Mouse (Mus musculus) neural tube, embryonic 10.5 days (tissue): ENCODE measurements at regions not wholly inside any gene's neighbourhood (a gene's known extent, or its start where the extent isn't known, plus 50 kb on each side); places are given as distances from the start of the nearest gene placed in this dataset.

ENCODE experiments used
- DNase-seq: peaks from one replicate; pipeline ENCODE4 v3.0.0-alpha.2; 2017; ENCODE audit warnings: low spot score; ENCODE audit errors: extremely low spot score

DNA sequence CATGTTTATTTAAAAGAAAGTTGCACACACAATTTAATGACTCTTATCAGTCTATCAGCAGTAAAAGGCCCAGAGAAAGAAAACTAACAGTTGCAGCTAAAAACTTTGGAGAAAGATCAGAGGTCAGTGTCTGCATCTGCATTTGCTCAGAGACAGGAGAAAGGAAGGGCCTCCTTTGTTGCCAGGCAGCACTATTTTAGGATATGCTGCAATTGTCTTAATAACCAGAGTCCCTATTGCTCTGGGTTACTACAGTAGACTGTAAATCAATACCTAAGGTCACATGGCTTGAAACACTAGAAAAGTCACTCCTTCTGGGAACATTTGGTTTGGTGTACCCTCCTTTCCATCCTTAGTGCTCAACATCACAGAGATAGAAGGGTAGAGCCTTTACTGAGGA is 175.7 kb downstream of the Hdgfl1 start:
- no peak for DNase-seq

DNA sequence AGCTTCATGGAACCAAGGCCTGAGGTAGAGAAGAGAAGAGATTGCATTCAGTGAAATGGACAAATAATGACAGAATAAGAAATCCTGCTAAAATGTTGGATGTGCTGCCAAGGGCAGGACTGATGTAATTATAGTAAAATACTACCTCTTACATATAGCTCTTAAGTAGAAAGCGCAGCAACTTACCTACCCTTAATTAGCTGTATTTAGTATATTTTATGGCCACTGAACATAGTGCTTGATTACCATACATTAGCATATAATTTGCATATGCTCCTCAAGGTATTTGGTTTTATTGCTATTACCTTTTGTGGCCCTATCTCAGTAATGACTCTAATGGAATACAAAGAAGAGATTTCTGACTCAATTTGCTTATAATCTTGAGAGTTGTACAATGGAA is 176.2 kb downstream of the Hdgfl1 start:
- DNase-seq = no peak

DNA sequence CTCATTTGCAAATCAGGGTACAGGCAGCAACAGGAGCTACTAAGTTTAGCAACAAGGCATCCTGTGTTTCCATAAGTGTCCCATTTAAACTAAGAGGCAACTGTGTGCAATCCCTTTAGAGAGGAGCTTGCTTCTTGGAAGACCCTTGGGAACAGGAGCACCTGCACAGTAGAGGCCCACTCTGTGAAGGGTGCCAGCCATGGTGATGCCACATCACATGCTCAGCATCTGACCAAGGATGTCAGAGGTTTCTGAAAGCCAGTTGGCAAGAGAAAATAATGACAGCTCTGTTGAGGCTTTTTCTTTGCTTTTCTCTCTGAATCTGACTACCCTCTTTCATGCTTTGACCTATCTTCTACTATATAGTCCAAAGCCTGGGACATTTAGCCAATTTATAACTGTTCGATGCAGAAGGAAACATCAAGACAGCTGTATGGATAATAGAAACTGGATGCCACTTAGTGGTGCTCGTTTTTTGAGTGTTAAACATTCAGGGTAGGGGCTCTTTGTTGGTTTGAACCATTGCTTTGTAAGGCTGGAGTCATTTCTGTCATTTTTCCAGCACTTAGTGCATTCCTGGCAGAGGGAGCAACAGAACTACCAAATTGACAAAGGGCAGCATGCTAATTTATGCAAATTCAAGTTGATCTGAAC is 193.9 kb downstream of the Hdgfl1 start:
- DNase-seq = no peak

DNA sequence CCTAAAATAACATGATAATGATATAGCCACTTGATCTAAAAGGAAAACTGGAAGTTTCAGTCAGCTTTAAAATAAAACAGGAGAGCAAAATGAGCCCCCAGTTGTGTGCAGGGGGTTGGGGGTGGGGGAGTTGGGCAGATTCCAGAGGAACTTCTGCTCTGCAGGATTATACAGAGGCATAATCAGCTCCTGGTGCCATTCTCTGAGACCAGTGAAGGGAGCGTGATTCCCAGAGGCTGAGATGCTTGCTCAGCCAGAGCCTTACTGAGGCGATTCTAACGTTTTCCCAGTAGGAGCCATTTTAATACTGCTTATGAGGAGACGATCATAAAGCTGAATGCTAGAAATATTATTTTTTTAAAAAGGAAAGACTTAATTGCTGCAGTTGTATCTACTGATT is 200.5 kb downstream of the Hdgfl1 start:
- no peak for DNase-seq

DNA sequence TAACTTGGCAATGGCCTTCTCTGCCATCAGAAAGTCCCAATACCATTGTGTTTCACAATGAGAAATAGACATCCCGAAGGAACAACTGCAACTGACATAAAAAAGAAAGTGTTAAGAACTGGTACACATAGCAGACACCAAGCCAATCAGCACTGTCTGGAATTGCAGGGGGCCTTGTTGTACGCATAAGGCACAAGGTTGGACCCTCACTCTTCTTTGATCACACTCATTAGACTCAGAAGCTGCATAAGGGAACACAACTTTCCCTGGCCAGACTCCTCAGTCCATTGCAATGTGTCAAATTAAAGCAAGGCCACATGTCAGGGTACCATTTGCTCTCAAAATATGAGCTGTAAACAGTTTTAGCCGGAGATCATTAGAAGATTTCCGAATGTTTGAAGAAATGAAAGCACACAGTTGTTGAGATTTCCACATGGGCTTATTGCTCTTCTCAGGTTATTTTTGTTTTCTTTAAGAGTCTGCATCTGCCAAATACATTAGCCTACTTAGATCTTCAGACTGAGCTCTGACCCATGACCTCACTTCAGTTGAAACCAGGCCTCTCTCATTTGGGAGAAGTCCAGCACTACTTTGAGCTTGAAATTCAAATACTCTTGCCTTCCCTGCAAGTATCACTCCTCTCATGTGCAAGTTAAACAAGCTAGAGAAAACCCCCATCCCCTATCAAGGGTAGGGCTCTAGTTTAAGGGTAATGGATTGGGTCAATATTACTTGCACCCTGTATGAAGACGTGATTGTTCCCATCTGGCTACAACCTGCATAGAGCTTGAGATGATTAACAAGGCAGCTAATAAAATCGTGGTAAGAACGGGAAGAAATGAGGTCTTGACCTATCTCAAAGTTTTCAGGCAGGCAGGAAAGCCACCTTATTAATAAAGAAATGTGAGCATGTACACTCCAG is 204.8 kb downstream of the Hdgfl1 start:
- DNase-seq = no peak

DNA sequence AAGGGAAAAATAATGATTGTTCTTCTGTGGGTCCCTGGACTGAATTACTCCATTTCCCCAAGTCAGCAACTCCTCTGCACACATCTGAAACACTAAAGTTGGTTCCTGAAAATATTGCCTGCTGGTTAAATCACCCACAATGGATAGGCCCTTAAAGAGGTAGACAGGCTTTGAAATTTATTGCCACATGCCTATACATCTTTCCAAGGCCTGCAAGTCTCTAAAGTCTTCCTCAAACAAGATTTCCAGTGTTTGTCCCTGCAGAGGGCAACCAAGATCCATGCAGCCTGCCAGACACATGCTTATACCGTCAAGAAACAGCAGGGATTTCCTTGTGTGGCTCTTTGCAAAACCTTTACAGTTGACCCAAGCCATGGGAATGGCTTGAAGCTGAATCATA is 211.6 kb downstream of the Hdgfl1 start:
- peak; percentile 62 for DNase-seq

DNA sequence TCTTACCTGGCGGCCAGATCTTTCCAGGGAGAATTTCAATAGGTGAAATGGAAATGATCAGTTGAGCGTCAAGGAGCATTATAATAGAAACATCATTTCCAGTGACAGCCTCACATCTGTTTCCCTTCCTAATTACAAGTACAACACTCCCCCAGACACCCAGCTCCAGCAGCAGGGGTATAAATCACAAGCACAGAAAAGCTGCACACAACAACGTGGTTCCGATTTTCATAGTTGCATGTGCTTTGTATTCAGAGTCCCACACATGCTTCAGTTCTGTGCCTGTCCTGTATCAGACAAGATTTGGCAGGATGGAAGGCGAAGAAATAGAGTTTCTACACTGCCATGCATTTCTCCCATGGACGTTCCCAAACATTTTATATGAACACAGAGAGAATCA is 215.7 kb downstream of the Hdgfl1 start:
- no peak for DNase-seq

DNA sequence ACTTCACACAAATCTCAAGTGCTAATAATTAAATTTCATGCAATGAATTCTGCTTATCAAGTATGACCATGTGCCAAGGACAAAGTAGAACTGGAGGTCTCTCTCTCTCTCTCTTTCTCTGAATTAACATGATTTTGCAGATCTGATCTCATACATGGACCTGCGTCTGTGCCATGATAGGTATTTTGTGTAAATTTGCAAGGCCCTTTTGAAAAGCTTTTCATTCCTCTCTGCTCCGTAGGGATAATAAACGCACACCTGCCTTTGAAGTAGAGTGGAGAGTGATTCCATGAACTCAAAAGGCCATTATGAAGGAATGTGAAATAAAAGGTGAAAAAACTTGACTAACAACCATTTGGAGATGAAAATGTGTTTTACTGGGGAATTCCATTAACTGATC is 217.8 kb downstream of the Hdgfl1 start:
- no peak for DNase-seq

DNA sequence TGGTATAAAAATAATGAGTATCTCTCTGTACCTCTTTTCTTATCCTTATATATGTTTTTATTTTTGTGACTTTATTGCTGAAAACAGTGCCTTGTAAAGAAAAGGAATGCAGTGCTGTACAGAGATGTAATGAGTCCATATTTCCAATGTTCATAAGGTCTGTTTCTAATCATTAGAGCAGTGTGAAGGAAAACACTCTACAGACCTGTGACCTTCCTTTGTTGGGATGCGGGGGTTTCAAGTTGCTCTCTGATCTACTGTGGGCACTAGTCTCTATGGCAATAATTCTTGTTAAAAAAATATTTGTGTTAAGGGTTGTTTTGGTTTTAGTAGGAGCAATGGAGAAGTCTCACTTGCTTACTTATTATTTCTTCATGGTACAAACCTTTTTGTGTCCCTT is 231.0 kb downstream of the Hdgfl1 start:
- DNase-seq = no peak

DNA sequence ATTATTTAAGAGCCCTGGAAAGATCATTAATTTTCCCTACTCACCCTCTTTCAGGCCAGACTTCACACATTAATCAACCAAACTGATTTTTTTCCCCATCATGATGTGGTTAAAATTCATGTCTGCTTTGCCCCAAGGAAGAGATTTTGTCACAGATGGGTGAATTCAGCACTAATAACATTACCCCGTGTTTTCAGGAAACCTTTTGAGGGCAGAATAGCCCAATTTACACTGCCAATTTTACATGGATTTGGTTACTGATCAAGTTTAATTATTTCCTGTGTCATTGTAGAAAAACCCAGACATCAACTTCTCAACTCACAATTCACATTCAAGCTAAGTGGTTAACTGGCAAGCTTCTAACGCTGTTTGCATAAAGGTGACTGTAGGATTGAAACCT is 233.4 kb downstream of the Hdgfl1 start:
- DNase-seq = no peak

DNA sequence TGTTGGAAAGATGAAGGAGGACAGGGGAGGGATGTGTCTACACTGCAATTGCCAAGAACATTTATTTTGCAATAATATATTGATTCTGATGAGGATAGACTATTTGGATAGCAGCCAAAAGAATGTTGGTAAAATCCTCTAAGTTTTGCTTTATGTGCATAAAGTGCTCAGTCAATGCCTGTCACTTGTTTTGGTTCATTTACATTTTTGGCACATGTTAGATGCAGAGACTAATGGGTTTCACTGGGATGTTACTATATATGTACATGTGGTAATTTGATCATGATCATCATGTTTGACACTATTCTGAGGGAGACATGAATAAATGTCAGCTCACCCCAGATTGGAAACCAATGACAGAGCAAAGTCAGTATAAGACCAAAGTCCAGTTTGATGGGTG is 237.2 kb downstream of the Hdgfl1 start:
- DNase-seq = no peak

DNA sequence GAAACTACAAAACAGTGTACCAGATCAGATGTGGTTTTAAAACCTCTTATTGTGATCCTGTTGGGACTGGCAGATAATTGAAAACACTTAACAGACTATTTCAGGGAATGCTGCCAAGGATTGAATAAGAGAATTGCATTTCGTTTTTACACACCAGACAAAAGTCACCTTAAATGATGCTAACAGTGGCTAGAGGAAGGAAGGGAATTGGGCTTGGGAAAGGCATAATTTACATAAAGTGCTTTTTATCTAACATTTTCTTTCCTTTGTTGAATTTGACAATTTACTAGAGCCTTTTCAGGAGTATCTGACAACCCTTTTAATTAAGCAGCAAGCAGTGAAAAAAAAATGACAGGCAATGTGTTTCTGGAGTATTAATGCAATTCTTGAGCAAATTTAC is 250.9 kb downstream of the Hdgfl1 start:
- no peak for DNase-seq

DNA sequence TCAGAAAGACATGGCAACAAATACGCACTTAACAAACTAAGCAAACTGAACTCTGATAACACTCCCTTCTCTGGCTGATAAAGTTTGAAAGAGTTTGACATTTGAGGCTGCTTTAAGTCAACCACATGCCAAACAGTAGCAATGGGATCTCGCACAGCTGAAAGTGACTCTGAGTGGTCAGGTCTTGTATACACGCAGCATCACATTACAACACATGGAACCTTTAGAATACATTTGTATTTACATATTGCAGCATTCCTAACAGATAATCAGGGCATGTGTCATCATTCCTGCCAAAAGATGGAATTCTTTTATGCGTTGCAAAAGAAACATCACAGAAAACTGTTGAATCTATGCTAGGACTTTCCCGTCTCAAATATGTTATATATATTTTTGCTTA is 251.5 kb downstream of the Hdgfl1 start:
- DNase-seq = no peak

DNA sequence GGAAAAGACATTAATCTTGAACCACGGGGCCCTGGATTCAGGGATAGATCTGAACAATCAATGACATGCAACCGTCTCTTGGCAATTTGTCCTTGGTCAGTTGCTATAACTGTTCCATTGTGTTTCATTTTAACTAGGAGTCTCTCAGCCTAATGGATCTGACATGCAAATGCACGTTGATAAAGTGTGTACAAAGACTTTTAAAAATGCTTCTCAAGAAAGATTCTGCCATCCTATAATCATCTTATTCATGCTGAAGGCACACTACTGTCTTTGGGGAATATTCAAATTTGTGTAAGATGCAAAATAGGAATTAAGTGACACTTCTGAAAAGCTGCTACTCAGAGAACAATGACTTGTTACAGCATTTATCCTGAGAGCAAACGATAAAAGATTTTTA is 252.3 kb downstream of the Hdgfl1 start:
- no peak for DNase-seq

DNA sequence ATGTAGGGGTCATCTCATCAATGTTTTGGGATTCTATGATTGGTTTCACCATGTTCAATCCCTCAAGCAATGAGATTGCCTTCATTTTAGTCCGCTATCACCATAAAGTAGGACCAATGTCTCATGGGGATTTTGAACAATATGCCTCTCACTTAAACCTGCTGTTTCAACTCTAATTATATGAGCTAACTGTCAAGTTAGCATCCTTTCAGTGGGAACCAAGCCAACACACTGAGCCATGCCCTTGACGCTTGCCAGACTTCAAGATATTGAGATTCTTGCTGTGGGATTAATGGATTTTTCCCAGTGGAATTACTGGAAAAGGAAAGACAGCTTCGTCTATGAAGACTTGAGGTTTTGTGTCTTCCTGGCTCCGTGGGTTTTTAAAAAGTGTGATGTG is 259.5 kb downstream of the Hdgfl1 start:
- no peak for DNase-seq

DNA sequence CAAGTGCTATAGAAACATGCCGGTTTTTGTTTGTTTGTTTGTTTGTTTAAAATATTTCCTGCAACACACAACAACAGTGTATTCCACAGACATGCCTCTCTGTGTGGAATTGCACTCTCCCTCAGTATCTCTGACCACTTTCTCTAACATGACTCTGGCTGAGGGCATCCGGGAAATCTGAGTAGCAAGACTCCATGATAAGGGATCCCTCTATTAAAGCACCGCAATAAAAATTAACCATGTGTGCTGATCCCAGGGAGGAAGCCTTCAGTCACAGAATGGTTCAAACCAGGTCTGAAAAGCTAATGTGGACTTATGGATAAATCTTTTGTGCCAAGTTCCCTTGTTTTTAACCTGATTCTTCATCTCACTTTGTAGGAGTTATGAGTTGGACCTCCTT is 260.1 kb downstream of the Hdgfl1 start:
- no peak for DNase-seq

DNA sequence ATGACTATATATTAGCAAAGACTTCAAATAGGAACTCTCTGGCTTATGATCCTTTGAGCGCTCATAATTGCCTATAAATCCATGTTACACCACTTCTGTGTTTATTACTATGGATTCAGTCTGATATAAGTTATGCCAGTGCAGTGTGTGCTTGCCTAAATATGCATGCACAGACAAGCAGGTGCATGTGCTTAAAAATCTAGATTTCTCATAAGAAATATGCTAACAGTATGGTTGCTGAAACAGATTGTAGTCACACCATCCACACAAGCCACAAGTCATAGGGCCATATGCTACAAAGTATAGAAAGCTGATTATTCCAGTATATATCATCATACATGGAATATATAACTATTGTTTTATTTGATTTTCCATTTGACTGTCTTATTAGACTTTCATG is 266.2 kb downstream of the Hdgfl1 start:
- no peak for DNase-seq

DNA sequence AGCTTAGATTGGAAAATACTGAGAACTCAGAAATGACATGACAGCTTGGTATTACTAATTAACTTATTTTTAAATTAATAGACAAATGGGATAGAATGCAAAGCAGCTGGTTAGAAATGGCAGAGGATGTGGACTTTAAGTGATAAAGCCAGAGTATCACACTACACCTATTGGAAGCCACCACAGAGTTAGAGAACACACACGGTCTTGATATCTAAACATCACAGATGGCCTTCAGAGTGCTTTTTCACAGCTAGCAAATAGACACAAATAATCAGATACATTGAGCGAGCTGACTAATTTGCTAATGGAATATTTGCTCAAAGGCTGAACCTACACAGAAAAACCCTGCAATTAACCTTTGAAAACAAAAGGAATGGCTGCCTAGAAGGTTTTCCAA is 272.9 kb downstream of the Hdgfl1 start:
- no peak for DNase-seq

DNA sequence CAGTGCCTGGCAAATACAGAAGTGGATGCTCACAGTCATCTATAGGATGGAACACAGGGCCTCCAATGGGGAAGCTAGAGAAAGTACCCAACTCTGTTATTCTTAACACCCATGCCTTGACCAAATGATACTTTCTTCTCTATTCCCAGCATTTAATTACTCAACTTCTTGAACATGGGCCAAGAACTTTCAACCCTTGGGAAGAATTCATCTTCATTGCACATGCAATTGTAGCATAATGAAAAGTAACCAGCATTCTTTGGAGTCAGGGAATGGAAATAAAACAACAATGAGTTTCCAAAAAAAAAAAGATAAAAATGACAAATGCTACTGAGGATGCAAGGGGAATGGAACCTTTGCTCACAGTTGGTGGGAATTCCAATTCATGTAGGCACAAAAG is 274.1 kb downstream of the Hdgfl1 start:
- no peak for DNase-seq

DNA sequence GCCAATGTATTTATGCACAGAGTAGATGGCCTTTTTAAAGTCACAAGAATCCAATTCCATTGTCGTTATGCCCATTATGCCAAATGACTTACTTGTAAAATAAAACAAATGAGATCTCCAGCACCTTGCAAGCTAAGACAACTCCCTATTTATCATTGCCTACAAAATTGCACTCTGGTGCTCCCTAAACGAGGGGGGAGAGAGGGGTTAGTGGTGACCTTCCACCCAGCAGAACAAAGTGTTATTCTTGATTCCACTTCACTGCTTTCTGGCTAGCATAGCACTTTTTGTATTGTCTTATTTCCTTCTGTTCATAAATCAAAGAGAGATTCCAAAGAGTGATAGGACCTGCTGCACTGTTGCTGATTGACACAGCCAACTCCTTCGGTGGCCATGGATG is 300.6 kb downstream of the Hdgfl1 start:
- DNase-seq = no peak

DNA sequence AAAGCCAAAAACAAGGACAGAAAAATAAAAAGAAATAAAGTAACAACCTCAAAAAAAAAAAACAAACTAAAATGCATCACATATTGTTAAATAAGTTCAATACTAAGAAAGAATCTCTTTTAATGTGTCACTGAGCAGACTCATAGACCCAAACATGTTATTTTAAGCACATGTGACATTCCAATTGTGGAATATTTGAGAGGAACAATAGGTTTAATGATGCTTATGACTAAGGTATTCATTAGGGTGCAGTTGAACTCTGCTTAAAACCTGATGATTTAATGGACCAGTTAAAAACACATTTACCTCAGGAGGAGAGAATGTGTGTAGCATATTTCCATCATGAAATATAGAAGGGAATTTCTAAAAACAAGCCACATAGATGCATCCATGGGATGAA is 302.4 kb downstream of the Hdgfl1 start:
- no peak for DNase-seq

DNA sequence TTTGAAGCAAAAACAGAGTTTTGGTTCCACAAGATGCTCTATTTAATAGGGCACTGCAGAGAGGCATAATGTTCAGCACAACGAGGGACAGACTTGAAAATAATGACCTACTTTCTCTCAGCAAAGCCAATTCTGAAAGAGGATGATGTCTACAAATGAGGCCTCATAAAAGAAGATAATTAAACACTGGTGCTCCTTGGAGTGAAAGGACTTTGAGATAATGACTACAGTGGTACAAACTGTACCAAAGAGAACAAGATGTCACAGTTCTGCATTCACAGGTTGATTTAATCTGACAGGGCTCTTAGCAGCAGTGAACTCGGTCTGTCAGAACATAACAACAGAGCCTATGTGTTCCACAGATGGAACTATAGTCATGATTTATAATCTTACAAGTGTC is 305.4 kb downstream of the Hdgfl1 start:
- no peak for DNase-seq

DNA sequence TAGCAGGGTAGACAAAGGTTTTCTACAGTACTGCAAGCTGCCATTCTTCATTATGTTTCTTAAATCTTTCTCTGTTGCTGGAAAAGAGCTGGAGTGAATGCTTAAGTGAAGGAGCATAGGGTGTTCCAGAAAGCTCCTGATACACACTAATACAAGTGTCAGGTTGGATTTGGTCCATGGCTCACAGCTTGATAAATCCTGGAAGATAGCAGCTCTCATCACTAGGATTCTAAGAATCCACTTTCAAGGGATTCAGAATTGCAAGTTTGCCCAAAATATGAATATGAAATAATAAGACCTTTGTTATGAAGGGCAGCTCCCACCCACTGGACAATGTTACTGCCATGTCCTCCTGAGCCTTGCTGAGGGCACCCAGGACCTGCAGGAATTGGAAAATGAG is 305.9 kb downstream of the Hdgfl1 start:
- DNase-seq = no peak
